Mouse (Mus musculus): Measurements from ENCODE around the gene Icam4.

GRCm38 (mm10) chr9:21002627-21003551, 26.3 kb upstream of the Icam4 start, which contains the start of gene Mrpl4:
- peak; percentile 62; the same call in 1 of the 2 replicates for TF ChIP-seq POLR2AphosphoS2 (IDR thresholded peaks at IDR 0.05; ENCODE audit: low read depth, low read length)
- peak in 1 of 2 experiments; percentile 37; a peak in 2 of 4 replicates for TF ChIP-seq CTCF (conservative IDR thresholded peaks at IDR 0.05 in 1 of 2, IDR thresholded peaks at IDR 0.05 in 1 of 2; ENCODE audit: low read depth in 2 of 2, low read length in 2 of 2)
- no peak for TF ChIP-seq EP300 (IDR thresholded peaks at IDR 0.05; ENCODE audit: low read length)
- TF ChIP-seq CHD2 (IDR thresholded peaks at IDR 0.05; ENCODE audit: low read length): peak; percentile 72; the same call in 1 of the 2 replicates
- peak; percentile 92 for TF ChIP-seq POLR2A (IDR thresholded peaks at IDR 0.05; ENCODE audit: low read depth, low read length)

All from CH12.LX (cell line).